Mouse (Mus musculus) lung, postnatal 36 days (tissue): ENCODE results near the gene Rxrg.

Source experiments
- DNase-seq: peaks from one replicate; pipeline ENCODE4 v3.0.0; 2022; ENCODE audit warnings: mixed read lengths

Rxrg gene

GRCm38 (mm10) chr1:167598255-167599081 lies at the start of gene Rxrg:
Rxrg (plus strand) TSS chr1:167598384.
- DNase-seq = peak; percentile 61

- peak; percentile 45 for DNase-seq
These were observed 48.9 kb upstream of the Rxrg start for GRCm38 (mm10) chr1:167549324-167549723.

GRCm38 (mm10) chr1:167551601-167552000 lies 46.6 kb upstream of the Rxrg start:
- DNase-seq = peak; percentile 34

- no peak for DNase-seq
These were observed 44.1 kb upstream of the Rxrg start for GRCm38 (mm10) chr1:167553959-167554526.

GRCm38 (mm10) chr1:167566571-167566970 lies 31.6 kb upstream of the Rxrg start:
- no peak for DNase-seq

- no peak for DNase-seq
These were observed 19.1 kb upstream of the Rxrg start for GRCm38 (mm10) chr1:167579131-167579530.

GRCm38 (mm10) chr1:167583195-167583594 lies 15.0 kb upstream of the Rxrg start:
- DNase-seq = peak; percentile 4

GRCm38 (mm10) chr1:167583888-167584287 lies 14.3 kb upstream of the Rxrg start:
- DNase-seq = no peak

GRCm38 (mm10) chr1:167588747-167589558 lies 9.2 kb upstream of the Rxrg start:
- DNase-seq = peak; percentile 4

GRCm38 (mm10) chr1:167592175-167592574 lies 6.0 kb upstream of the Rxrg start:
- DNase-seq = no peak

GRCm38 (mm10) chr1:167599211-167599735 lies 1.1 kb downstream of the Rxrg start:
- DNase-seq = no peak

GRCm38 (mm10) chr1:167608201-167608741 lies 10.1 kb downstream of the Rxrg start:
- no peak for DNase-seq

- DNase-seq = no peak
These were observed 18.9 kb downstream of the Rxrg start for GRCm38 (mm10) chr1:167617131-167617530.

GRCm38 (mm10) chr1:167617995-167618489 lies 19.9 kb downstream of the Rxrg start:
- DNase-seq = peak; percentile 37

- DNase-seq = no peak
These were observed 22.1 kb downstream of the Rxrg start for GRCm38 (mm10) chr1:167620206-167620795.

- peak; percentile 22 for DNase-seq
These were observed 26.9 kb downstream of the Rxrg start for GRCm38 (mm10) chr1:167625098-167625497.

- no peak for DNase-seq
These were observed 33.6 kb downstream of the Rxrg start for GRCm38 (mm10) chr1:167631765-167632164.

GRCm38 (mm10) chr1:167635702-167636101 lies 37.5 kb downstream of the Rxrg start:
- no peak for DNase-seq

- peak; percentile 63 for DNase-seq
These were observed 38.8 kb downstream of the Rxrg start for GRCm38 (mm10) chr1:167636948-167637347.

GRCm38 (mm10) chr1:167638053-167638452 lies 39.9 kb downstream of the Rxrg start:
- DNase-seq = peak; percentile 7

- no peak for DNase-seq
These were observed 40.7 kb downstream of the Rxrg start for GRCm38 (mm10) chr1:167638901-167639300.

- peak; percentile 86 for DNase-seq
These were observed 46.8 kb downstream of the Rxrg start for GRCm38 (mm10) chr1:167644866-167645537.
